Mouse (Mus musculus) midbrain, postnatal 0 days (tissue): ENCODE measurements around the gene Glmn. TPM values are rescaled to one million over a fixed set of nuclear protein-coding genes. Genes with fewer than 3 reads are reported as not detected.

Experiments
- ATAC-seq: fragments of 200-750 bp; cut with Nextera tagmentation; 2 replicates; pipeline ENCODE4 v1.8.0; 2017; ENCODE audit warnings: moderate number of reproducible peaks, mild to moderate bottlenecking, moderate TSS enrichment, moderate library complexity; ENCODE audit not compliant: low FRiP score
- DNase-seq: peaks from one replicate; pipeline ENCODE4 v3.0.0-alpha.2; 2015; ENCODE audit warnings: low spot score
- H3K27ac ChIP-seq: fragments of 300-500 bp; sonication (generic); 2 replicates; pipeline ENCODE4 v1.5.1; 2014; ENCODE audit warnings: low read depth, mild to moderate bottlenecking, low read length, mixed read lengths
- H3K27me3 ChIP-seq: fragments of 300-500 bp; sonication (generic); 2 replicates; pipeline ENCODE4 v1.6.1; 2014; ENCODE audit warnings: low read length, control low read depth, mixed read lengths; ENCODE audit not compliant: insufficient read depth
- H3K36me3 ChIP-seq: fragments of 300-500 bp; sonication (generic); 2 replicates; pipeline ENCODE4 v1.6.1; 2014; ENCODE audit warnings: low read length, control low read depth, mixed read lengths; ENCODE audit not compliant: insufficient read depth
- H3K4me1 ChIP-seq: fragments of 300-500 bp; sonication (generic); 2 replicates; pipeline ENCODE4 v1.6.1; 2014; ENCODE audit warnings: mild to moderate bottlenecking, control low read depth, antibody characterized with exemption, low read length, mixed read lengths; ENCODE audit not compliant: insufficient read depth
- H3K4me2 ChIP-seq: fragments of 300-500 bp; sonication (generic); 2 replicates; pipeline ENCODE4 v1.6.1; 2014; ENCODE audit warnings: low read depth, mild to moderate bottlenecking, low read length, mixed read lengths; ENCODE audit not compliant: poor library complexity, severe bottlenecking
- H3K4me3 ChIP-seq: fragments of 300-500 bp; sonication (generic); 2 replicates; pipeline ENCODE4 v1.5.1; 2014; ENCODE audit warnings: low read depth, mild to moderate bottlenecking, low read length, moderate library complexity
- H3K9ac ChIP-seq: fragments of 300-500 bp; sonication (generic); replicated peaks from 2 replicates; pipeline ENCODE4 v1.6.1; 2014; ENCODE audit warnings: mild to moderate bottlenecking, low read length, moderate library complexity, mixed read lengths; ENCODE audit not compliant: poor library complexity, severe bottlenecking
- H3K9me3 ChIP-seq: fragments of 300-500 bp; sonication (generic); 2 replicates; pipeline ENCODE4 v1.6.1; 2016; ENCODE audit warnings: low read length, control low read depth
- CTCF ChIP-seq: IDR thresholded peaks from 2 replicates; pipeline ENCODE4 v1.5.1; 2016; ENCODE audit warnings: antibody characterized with exemption, mild to moderate bottlenecking
- WGBS: fragments of 180-500 bp; shearing (Covaris S2); extraction: QIAGEN DNeasy Blood & Tissue Kit; methylation state at CpG from one replicate; pipeline ENCODE4 v1.1.7; 2014; 5-methylcytosine and 5-hydroxymethylcytosine counted together
- polyA plus RNA-seq: library from polyadenylated mRNA; unstranded; fragments of >200 nt; fragmentation: Nextera tagmentation; extraction: Ambion mirVana; gene quantifications from 2 replicates; pipeline ENCODE4 v1.2.1, GENCODE M21; 2015
- total RNA-seq: library from RNA; depleted of rRNA; stranded (reverse); fragments of >200 nt; gene quantifications from 2 replicates; pipeline ENCODE4 v1.2.3, GENCODE M21; 2014

Glmn gene
- total and polyA plus RNA-seq, 2 experiments from 2014 or later: 10.7 to 39.8 TPM

- no peak for DNase-seq
- H3K27ac ChIP-seq: no peak overlapping the region
- no peaks in the 10 kb centered on the region for H3K9me3 ChIP-seq
- H3K27me3 ChIP-seq: no peaks in the 10 kb centered on the region
- 68% methylated on average over 2 of the region's 2 CpGs for WGBS
- no peaks in the 10 kb centered on the region for H3K36me3 ChIP-seq
- no peak for TF ChIP-seq CTCF
- no peak overlapping the region for H3K4me2 ChIP-seq
- no peak overlapping the region for H3K4me3 ChIP-seq
- no peak overlapping the region for H3K9ac ChIP-seq
- no peaks in the 10 kb centered on the region for H3K4me1 ChIP-seq
- ATAC-seq: no peak
Measured at GRCm38 (mm10) chr5:107533590-107533989, 64.1 kb downstream of the Glmn start.

GRCm38 (mm10) chr5:107528856-107529255 is 68.8 kb downstream of the Glmn start:
- no peak for TF ChIP-seq CTCF
- Histone ChIP-seq H3K9ac (no peak overlapping the region), H3K4me3 (no peak overlapping the region), H3K36me3 (no peaks in the 10 kb centered on the region), H3K4me2 (no peak overlapping the region), H3K4me1 (no peaks in the 10 kb centered on the region), H3K9me3 (no peaks in the 10 kb centered on the region), H3K27ac (no peak overlapping the region), H3K27me3 (no peaks in the 10 kb centered on the region)
- no peak for DNase-seq
- ATAC-seq: no peak
- WGBS: 94% methylated on average over 3 of the region's 3 CpGs

DNA sequence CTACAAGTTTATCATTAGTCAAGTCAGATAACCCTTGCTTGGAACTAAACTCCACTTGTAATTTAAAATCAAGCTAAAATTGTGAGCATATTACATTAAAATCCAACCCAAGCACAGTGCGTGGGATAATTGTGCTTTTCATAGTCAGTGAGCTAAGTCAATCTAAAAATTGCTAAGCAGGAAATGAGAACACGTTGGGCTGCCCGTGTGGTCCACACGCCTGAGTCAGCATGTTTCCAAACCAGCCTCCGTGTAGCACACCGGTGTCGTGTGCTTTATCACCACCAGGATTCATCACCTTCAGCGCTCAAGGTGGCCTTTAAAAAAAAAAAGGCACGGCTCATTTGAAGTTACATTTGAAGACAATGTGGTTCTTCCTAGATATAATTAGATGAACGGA is 73.4 kb downstream of the Glmn start:
- H3K4me1 ChIP-seq: no peaks in the 10 kb centered on the region
- H3K4me3 ChIP-seq: no peak overlapping the region
- ATAC-seq (no peak), DNase-seq (no peak)
- H3K27ac ChIP-seq: no peak overlapping the region
- TF ChIP-seq CTCF: no peak
- no peak overlapping the region for H3K4me2 ChIP-seq
- H3K36me3 ChIP-seq: no peaks in the 10 kb centered on the region
- WGBS: 88% methylated on average over 10 of the region's 10 CpGs
- no peak overlapping the region for H3K9ac ChIP-seq
- no peaks in the 10 kb centered on the region for H3K9me3 ChIP-seq
- no peaks in the 10 kb centered on the region for H3K27me3 ChIP-seq

GRCm38 (mm10) chr5:107521897-107522296 is 75.8 kb downstream of the Glmn start:
- H3K4me3 ChIP-seq: no peak overlapping the region
- no peak overlapping the region for H3K4me2 ChIP-seq
- DNase-seq (no peak), ATAC-seq (no peak)
- H3K27me3 ChIP-seq: no peaks in the 10 kb centered on the region
- H3K27ac ChIP-seq: no peak overlapping the region
- H3K9ac ChIP-seq: no peak overlapping the region
- no peaks in the 10 kb centered on the region for H3K9me3 ChIP-seq
- no peak for TF ChIP-seq CTCF
- H3K36me3 ChIP-seq: no peaks in the 10 kb centered on the region
- WGBS: 78% methylated on average over 7 of the region's 7 CpGs
- no peaks in the 10 kb centered on the region for H3K4me1 ChIP-seq

DNA sequence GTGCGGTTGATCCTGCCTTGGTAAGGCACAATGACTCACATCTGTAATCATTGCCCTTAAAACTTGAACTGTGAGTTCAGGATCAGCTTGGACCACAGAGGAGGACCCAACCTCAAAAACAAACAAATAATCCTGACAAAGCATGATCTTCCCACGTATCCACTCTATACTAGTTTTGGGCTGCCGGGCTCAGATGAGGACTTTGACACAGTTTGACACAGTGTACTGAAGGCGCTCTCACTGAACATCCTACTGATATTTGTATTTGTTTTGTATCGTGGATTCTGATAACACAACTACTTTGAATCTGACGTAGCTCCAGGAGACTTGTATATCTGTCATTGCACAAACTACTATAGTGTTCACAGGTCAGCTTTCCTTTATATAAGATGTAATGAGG is 76.3 kb downstream of the Glmn start:
- Histone ChIP-seq H3K4me2 (no peak overlapping the region), H3K36me3 (no peaks in the 10 kb centered on the region), H3K9me3 (no peaks in the 10 kb centered on the region), H3K4me3 (no peak overlapping the region), H3K9ac (no peak overlapping the region), H3K27me3 (no peaks in the 10 kb centered on the region), H3K4me1 (no peaks in the 10 kb centered on the region), H3K27ac (no peak overlapping the region)
- TF ChIP-seq CTCF: no peak
- DNase-seq (no peak), ATAC-seq (no peak)
- 92% methylated on average over 6 of the region's 6 CpGs for WGBS

- no peak overlapping the region for H3K27ac ChIP-seq
- H3K4me2 ChIP-seq: no peak overlapping the region
- H3K4me1 ChIP-seq: no peaks in the 10 kb centered on the region
- WGBS: 81% methylated on average over 4 of the region's 4 CpGs
- no peak for TF ChIP-seq CTCF
- no peak overlapping the region for H3K9ac ChIP-seq
- H3K9me3 ChIP-seq: no peaks in the 10 kb centered on the region
- ATAC-seq: no peak
- H3K4me3 ChIP-seq: no peak overlapping the region
- no peaks in the 10 kb centered on the region for H3K36me3 ChIP-seq
- no peaks in the 10 kb centered on the region for H3K27me3 ChIP-seq
- DNase-seq: peak; percentile 33
Measured at GRCm38 (mm10) chr5:107518602-107519001, 79.1 kb downstream of the Glmn start.

DNA sequence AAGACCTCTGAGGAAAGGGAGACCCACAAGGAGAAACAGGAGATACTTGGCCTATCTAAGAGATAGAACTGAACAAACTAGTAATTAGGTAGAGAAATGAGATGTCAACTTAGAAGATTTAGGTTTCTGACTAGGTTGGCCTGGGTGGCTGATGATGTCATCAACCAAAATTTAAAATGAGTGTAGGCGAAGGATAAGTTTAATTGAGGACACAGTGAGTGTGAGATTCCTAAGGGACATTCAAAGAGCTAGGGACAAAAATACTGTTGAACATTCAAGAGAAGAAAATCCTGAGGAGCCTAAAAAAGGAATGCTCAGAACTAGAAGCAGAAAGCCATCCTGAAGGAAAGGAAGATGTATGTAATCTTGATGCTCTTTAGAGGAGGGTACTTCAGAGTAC is 81.6 kb downstream of the Glmn start:
- WGBS: 100% methylated on average over 1 of the region's 1 CpGs
- Histone ChIP-seq H3K4me2 (no peak overlapping the region), H3K27ac (no peak overlapping the region), H3K27me3 (no peaks in the 10 kb centered on the region), H3K4me1 (no peaks in the 10 kb centered on the region), H3K4me3 (no peak overlapping the region), H3K9me3 (no peaks in the 10 kb centered on the region), H3K9ac (no peak overlapping the region), H3K36me3 (peaks cover 3% of the 10 kb centered on the region; the same call in 1 of the 2 replicates)
- ATAC-seq (no peak), DNase-seq (no peak)
- TF ChIP-seq CTCF: no peak
